Mouse (Mus musculus) heart, embryonic 11.5 days (tissue): ENCODE measurements around the gene Rec114. TPM values are rescaled to one million over a fixed set of nuclear protein-coding genes. Genes with fewer than 3 reads are reported as not detected.

Experiments
- ATAC-seq: fragments of 200-750 bp; cut with Nextera tagmentation; replicated peaks from 2 replicates; pipeline ENCODE4 v1.8.0; 2017; ENCODE audit warnings: moderate library complexity; ENCODE audit not compliant: insufficient number of reproducible peaks, low FRiP score, low TSS enrichment
- H3K27ac ChIP-seq: fragments of 300-500 bp; sonication (generic); 2 replicates; pipeline ENCODE4 v1.5.1; 2014; ENCODE audit warnings: mild to moderate bottlenecking, low read depth, low read length
- H3K27me3 ChIP-seq: fragments of 300-500 bp; sonication (generic); 2 replicates; pipeline ENCODE4 v1.6.1; 2014; ENCODE audit warnings: mild to moderate bottlenecking, low read length, mixed read lengths; ENCODE audit not compliant: control insufficient read depth, insufficient read depth
- H3K36me3 ChIP-seq: fragments of 300-500 bp; sonication (generic); 2 replicates; pipeline ENCODE4 v1.6.1; 2014; ENCODE audit warnings: mild to moderate bottlenecking, low read length, moderate library complexity, mixed read lengths; ENCODE audit not compliant: control insufficient read depth, insufficient read depth
- H3K4me1 ChIP-seq: fragments of 300-500 bp; sonication (generic); 2 replicates; pipeline ENCODE4 v1.6.1; 2014; ENCODE audit warnings: low read length; ENCODE audit not compliant: control insufficient read depth, insufficient read depth
- H3K4me2 ChIP-seq: fragments of 300-500 bp; sonication (generic); 2 replicates; pipeline ENCODE4 v1.6.1; 2014; ENCODE audit warnings: mild to moderate bottlenecking, moderate library complexity
- H3K4me3 ChIP-seq: fragments of 300-500 bp; sonication (generic); 2 replicates; pipeline ENCODE4 v1.5.1; 2014; ENCODE audit warnings: low read depth, low read length
- H3K9ac ChIP-seq: fragments of 300-500 bp; sonication (generic); 2 replicates; pipeline ENCODE4 v1.6.1; 2014; ENCODE audit warnings: mild to moderate bottlenecking, low read depth, low read length, moderate library complexity
- H3K9me3 ChIP-seq: fragments of 300-500 bp; sonication (generic); replicated peaks from 2 replicates; pipeline ENCODE4 v1.6.1; 2016; ENCODE audit warnings: low read length; ENCODE audit not compliant: control insufficient read depth
- WGBS: fragments of 180-500 bp; shearing (Covaris S2); extraction: QIAGEN DNeasy Blood & Tissue Kit; methylation state at CpG from one replicate; pipeline ENCODE4 v1.1.7; 2014; ENCODE audit not compliant: insufficient replicate concordance; 5-methylcytosine and 5-hydroxymethylcytosine counted together
- polyA plus RNA-seq: library from polyadenylated mRNA; unstranded; fragments of >200 nt; fragmentation: Nextera tagmentation; extraction: Ambion mirVana; gene quantifications from 2 replicates; pipeline ENCODE4 v1.2.1, GENCODE M21; 2014

Gene Rec114
- polyA plus RNA-seq, 1 experiment from 2014 or later = 15.5 TPM

DNA sequence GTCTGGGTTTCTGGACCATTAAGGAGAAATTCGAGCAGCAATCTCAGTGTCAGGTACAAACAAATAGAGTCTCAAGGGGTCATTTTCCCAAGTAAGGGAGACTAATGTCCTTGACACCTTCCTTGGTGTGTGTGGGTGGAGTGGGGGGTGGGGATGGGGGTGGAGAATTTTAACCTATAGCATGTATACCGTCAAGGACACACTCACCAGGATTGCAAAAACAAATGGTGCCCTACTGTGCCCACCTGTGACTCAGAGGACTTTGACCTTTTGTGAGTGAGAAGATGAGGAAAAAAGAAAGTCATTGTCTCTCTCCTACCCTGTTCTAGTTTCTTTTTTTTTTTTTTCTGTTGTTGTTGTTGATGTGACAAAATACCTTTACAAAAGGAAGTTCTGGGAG, 18.3 kb upstream of the Rec114 start:
- Histone ChIP-seq H3K36me3 (no peaks in the 10 kb centered on the region), H3K4me3 (no peak overlapping the region), H3K9me3 (no peaks in the 10 kb centered on the region), H3K27ac (no peak overlapping the region), H3K9ac (no peak overlapping the region), H3K4me2 (no peak overlapping the region), H3K27me3 (no peaks in the 10 kb centered on the region), H3K4me1 (no peaks in the 10 kb centered on the region; the same call in 1 of the 2 replicates)
- no peak for ATAC-seq
- WGBS = 50% methylated on average over 2 of the region's 2 CpGs

DNA sequence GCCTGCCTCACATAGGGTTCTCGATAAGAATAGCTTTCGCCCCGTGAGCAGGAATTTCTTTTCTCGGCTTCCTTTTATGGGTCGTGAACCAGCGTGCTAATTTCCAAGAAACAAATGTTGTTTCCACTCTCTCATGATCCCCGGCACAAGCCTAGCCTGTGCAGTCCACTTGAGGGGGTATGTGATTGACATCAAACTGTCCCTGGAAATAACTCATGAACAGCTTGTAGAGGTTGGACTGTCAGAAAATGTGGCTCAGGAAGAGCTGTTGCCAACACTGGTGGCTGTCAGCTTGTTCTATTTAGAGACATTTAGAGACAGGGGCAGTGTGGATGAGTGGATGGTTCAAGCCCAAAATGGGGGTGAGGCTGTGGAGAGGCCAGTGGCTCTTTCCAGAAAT, 15.0 kb upstream of the Rec114 start:
- H3K9me3 ChIP-seq = no peaks in the 10 kb centered on the region
- no peak overlapping the region for H3K4me3 ChIP-seq
- H3K4me1 ChIP-seq = no peaks in the 10 kb centered on the region; the same call in 1 of the 2 replicates
- H3K27me3 ChIP-seq = no peaks in the 10 kb centered on the region
- H3K36me3 ChIP-seq = no peaks in the 10 kb centered on the region
- H3K27ac ChIP-seq = 0 out of 2 replicates have a peak overlapping the region, but pooled peaks have one; percentile 29
- 63% methylated on average over 7 of the region's 7 CpGs for WGBS
- no peak overlapping the region for H3K4me2 ChIP-seq
- H3K9ac ChIP-seq = no peak overlapping the region
- no peak for ATAC-seq

- no peak overlapping the region for H3K27ac ChIP-seq
- no peak overlapping the region for H3K4me3 ChIP-seq
- ATAC-seq = no peak
- H3K27me3 ChIP-seq = no peaks in the 10 kb centered on the region
- 63% methylated on average over 12 of the region's 12 CpGs for WGBS
- H3K9ac ChIP-seq = no peak overlapping the region
- no peaks in the 10 kb centered on the region for H3K9me3 ChIP-seq
- H3K36me3 ChIP-seq = no peaks in the 10 kb centered on the region
- no peak overlapping the region for H3K4me2 ChIP-seq
- H3K4me1 ChIP-seq = peaks cover 5% of the 10 kb centered on the region
These were observed 12.8 kb upstream of the Rec114 start for GRCm38 (mm10) chr9:58756371-58757132.

GRCm38 (mm10) chr9:58753606-58754005, 9.8 kb upstream of the Rec114 start:
- WGBS = 80% methylated on average over 1 of the region's 1 CpGs
- Histone ChIP-seq H3K27ac (no peak overlapping the region), H3K36me3 (no peaks in the 10 kb centered on the region), H3K27me3 (no peaks in the 10 kb centered on the region), H3K4me2 (no peak overlapping the region), H3K4me1 (peaks cover 13% of the 10 kb centered on the region), H3K9ac (no peak overlapping the region), H3K9me3 (no peaks in the 10 kb centered on the region), H3K4me3 (no peak overlapping the region)
- ATAC-seq = no peak

GRCm38 (mm10) chr9:58748142-58748541, 4.4 kb upstream of the Rec114 start:
- H3K27me3 ChIP-seq = no peaks in the 10 kb centered on the region
- no peaks in the 10 kb centered on the region for H3K36me3 ChIP-seq
- H3K9ac ChIP-seq = no peak overlapping the region
- WGBS = 49% methylated on average over 4 of the region's 4 CpGs
- H3K4me1 ChIP-seq = peaks cover 13% of the 10 kb centered on the region; the same call in 1 of the 2 replicates
- no peak for ATAC-seq
- H3K4me2 ChIP-seq = no peak overlapping the region
- H3K9me3 ChIP-seq = no peaks in the 10 kb centered on the region
- no peak overlapping the region for H3K4me3 ChIP-seq
- H3K27ac ChIP-seq = no peak overlapping the region

- Histone ChIP-seq H3K36me3 (no peaks in the 10 kb centered on the region), H3K4me2 (no peak overlapping the region)
- 71% methylated on average over 6 of the region's 6 CpGs for WGBS
These were observed 3.6 kb upstream of the Rec114 start for GRCm38 (mm10) chr9:58747328-58747755.

GRCm38 (mm10) chr9:58742692-58743091, 1.1 kb downstream of the Rec114 start:
- H3K4me3 ChIP-seq = no peak overlapping the region
- H3K27me3 ChIP-seq = no peaks in the 10 kb centered on the region
- ATAC-seq = no peak
- no peaks in the 10 kb centered on the region for H3K9me3 ChIP-seq
- 0 out of 2 replicates have a peak, but pooled peaks cover 4% of the 10 kb centered on the region for H3K4me1 ChIP-seq
- no peak overlapping the region for H3K27ac ChIP-seq
- H3K36me3 ChIP-seq = no peaks in the 10 kb centered on the region
- no peak overlapping the region for H3K4me2 ChIP-seq
- H3K9ac ChIP-seq = no peak overlapping the region
- WGBS = 91% methylated on average over 2 of the region's 2 CpGs

More at GRCm38 (mm10) chr9:58747328-58747755, 3.6 kb upstream of the Rec114 start:
- no peak for ATAC-seq
- Histone ChIP-seq H3K4me1 (peaks cover 7% of the 10 kb centered on the region; the same call in 1 of the 2 replicates), H3K9me3 (no peaks in the 10 kb centered on the region), H3K27me3 (no peaks in the 10 kb centered on the region), H3K4me3 (no peak overlapping the region), H3K9ac (no peak overlapping the region), H3K27ac (no peak overlapping the region)

- Histone ChIP-seq H3K4me2 (no peak overlapping the region), H3K36me3 (no peaks in the 10 kb centered on the region), H3K4me3 (no peak overlapping the region), H3K9me3 (no peaks in the 10 kb centered on the region), H3K9ac (no peak overlapping the region), H3K27ac (no peak overlapping the region), H3K4me1 (0 out of 2 replicates have a peak, but pooled peaks cover 4% of the 10 kb centered on the region), H3K27me3 (no peaks in the 10 kb centered on the region)
- WGBS = 79% methylated on average over 20 of the region's 20 CpGs
- no peak for ATAC-seq
These were observed 2.4 kb downstream of the Rec114 start for GRCm38 (mm10) chr9:58741369-58741768.

DNA sequence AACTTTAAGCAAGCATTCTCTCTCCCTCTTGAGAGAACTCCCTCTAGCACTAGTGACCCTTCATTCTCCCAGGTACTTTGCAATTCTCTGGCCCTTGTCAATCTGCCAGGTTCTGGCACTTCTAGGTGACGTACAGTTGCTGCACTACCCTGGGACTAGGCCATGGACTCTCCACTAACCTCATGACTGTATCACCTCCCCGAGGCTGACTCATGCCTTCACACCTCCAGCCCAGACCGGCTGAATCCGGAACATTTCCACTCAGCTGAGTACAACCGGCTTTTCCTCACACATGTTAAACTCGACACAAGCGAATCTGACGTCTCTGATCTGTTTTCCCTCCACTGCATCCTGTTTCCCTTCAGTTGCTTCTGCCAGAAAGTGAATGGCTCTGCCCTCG, 4.0 kb downstream of the Rec114 start:
- H3K27ac ChIP-seq = no peak overlapping the region
- H3K36me3 ChIP-seq = no peaks in the 10 kb centered on the region
- H3K27me3 ChIP-seq = no peaks in the 10 kb centered on the region
- H3K4me1 ChIP-seq = 0 out of 2 replicates have a peak, but pooled peaks cover 4% of the 10 kb centered on the region
- no peak for ATAC-seq
- H3K4me2 ChIP-seq = no peak overlapping the region
- no peak overlapping the region for H3K4me3 ChIP-seq
- no peaks in the 10 kb centered on the region for H3K9me3 ChIP-seq
- 44% methylated on average over 9 of the region's 9 CpGs for WGBS
- no peak overlapping the region for H3K9ac ChIP-seq
